Mouse (Mus musculus) frontal cortex, postnatal 10 days (tissue): ENCODE measurements at regions not wholly inside any gene's neighbourhood (a gene's known extent, or its start where the extent isn't known, plus 50 kb on each side); places are given as distances from the start of the nearest gene placed in this dataset.

ENCODE experiments used
- DNase-seq, 2 experiments: peaks; one replicate each; pipeline ENCODE4 v3.0.0; 2022; ENCODE audit warnings: low spot score in 2 of 2, mixed read lengths in 1 of 2

- DNase-seq = no peak
These were observed 174.8 kb upstream of the Nr4a3 start for GRCm38 (mm10) chr4:47870010-47870637.

GRCm38 (mm10) chr4:47870638-47871019 is 174.3 kb upstream of the Nr4a3 start:
- DNase-seq = no peak

GRCm38 (mm10) chr4:47881560-47881959 is 163.4 kb upstream of the Nr4a3 start:
- no peak for DNase-seq

- DNase-seq = no peak
These were observed 162.9 kb upstream of the Nr4a3 start for GRCm38 (mm10) chr4:47882076-47882475.

- DNase-seq = no peak
These were observed 145.4 kb upstream of the Nr4a3 start for GRCm38 (mm10) chr4:47899579-47899978.

GRCm38 (mm10) chr4:47902749-47903148 is 142.2 kb upstream of the Nr4a3 start:
- DNase-seq = no peak

- no peak for DNase-seq
These were observed 132.7 kb upstream of the Nr4a3 start for GRCm38 (mm10) chr4:47912259-47912658.

GRCm38 (mm10) chr4:47919576-47919975 is 125.4 kb upstream of the Nr4a3 start:
- no peak for DNase-seq

GRCm38 (mm10) chr4:47931464-47931863 is 113.5 kb upstream of the Nr4a3 start:
- DNase-seq = no peak

- no peak for DNase-seq
These were observed 111.4 kb upstream of the Nr4a3 start for GRCm38 (mm10) chr4:47933526-47933925.

- no peak for DNase-seq
These were observed 109.4 kb upstream of the Nr4a3 start for GRCm38 (mm10) chr4:47935547-47935946.

- no peak for DNase-seq
These were observed 108.4 kb upstream of the Nr4a3 start for GRCm38 (mm10) chr4:47936470-47937125.

- DNase-seq = no peak
These were observed 96.9 kb upstream of the Nr4a3 start for GRCm38 (mm10) chr4:47947869-47948573.

- DNase-seq = no peak
These were observed 96.2 kb upstream of the Nr4a3 start for GRCm38 (mm10) chr4:47948789-47949188.

GRCm38 (mm10) chr4:47954576-47955305 is 90.2 kb upstream of the Nr4a3 start:
- DNase-seq = no peak

GRCm38 (mm10) chr4:47964630-47965029 is 80.3 kb upstream of the Nr4a3 start:
- no peak for DNase-seq

- DNase-seq = no peak
These were observed 73.1 kb upstream of the Nr4a3 start for GRCm38 (mm10) chr4:47971861-47972260.

- DNase-seq = peak in 1 of 2 experiments; percentile 12
These were observed 65.2 kb upstream of the Nr4a3 start for GRCm38 (mm10) chr4:47979579-47980313.
